Mouse (Mus musculus) limb, embryonic 14.5 days (tissue): ENCODE data around the gene Zfp867. TPM values are rescaled to one million over a fixed set of nuclear protein-coding genes. Genes with fewer than 3 reads are reported as not detected.
A peak's percentile ranks its signal among the peaks of the same experiment; 100 is the strongest.

Source experiments
- ATAC-seq: fragments of 200-750 bp; cut with Nextera tagmentation; 2 replicates; pipeline ENCODE4 v1.8.0; 2017; ENCODE audit warnings: low read depth, moderate number of reproducible peaks, moderate TSS enrichment; ENCODE audit not compliant: low FRiP score
- DNase-seq: peaks from one replicate; pipeline ENCODE4 v3.0.0-alpha.2; 2015; ENCODE audit warnings: low spot score
- H3K27ac ChIP-seq: fragments of 300-500 bp; sonication (generic); replicated peaks from 2 replicates; pipeline ENCODE4 v1.5.1; 2014; ENCODE audit warnings: low read depth, mild to moderate bottlenecking, low read length, moderate library complexity, mixed read lengths
- H3K27me3 ChIP-seq: fragments of 300-500 bp; sonication (generic); 2 replicates; pipeline ENCODE4 v1.6.1; 2014; ENCODE audit warnings: low read length, mixed read lengths; ENCODE audit not compliant: control insufficient read depth, insufficient read depth
- H3K36me3 ChIP-seq: fragments of 300-500 bp; sonication (generic); 2 replicates; pipeline ENCODE4 v1.6.1; 2014; ENCODE audit warnings: mild to moderate bottlenecking, low read length, moderate library complexity, mixed read lengths; ENCODE audit not compliant: control insufficient read depth, insufficient read depth
- H3K4me1 ChIP-seq: fragments of 300-500 bp; sonication (generic); 2 replicates; pipeline ENCODE4 v1.6.1; 2014; ENCODE audit warnings: antibody characterized with exemption, low read length, mixed read lengths; ENCODE audit not compliant: control insufficient read depth, insufficient read depth
- H3K4me2 ChIP-seq: fragments of 300-500 bp; sonication (generic); replicated peaks from 2 replicates; pipeline ENCODE4 v1.6.1; 2014; ENCODE audit warnings: low read depth, mild to moderate bottlenecking, low read length, moderate library complexity; ENCODE audit not compliant: severe bottlenecking
- H3K4me3 ChIP-seq: fragments of 300-500 bp; sonication (generic); replicated peaks from 2 replicates; pipeline ENCODE4 v1.5.1; 2014; ENCODE audit warnings: low read length
- H3K9ac ChIP-seq: fragments of 300-500 bp; sonication (generic); 2 replicates; pipeline ENCODE4 v1.6.1; 2014; ENCODE audit warnings: mild to moderate bottlenecking, low read depth, low read length, moderate library complexity; ENCODE audit not compliant: severe bottlenecking
- H3K9me3 ChIP-seq: fragments of 300-500 bp; sonication (generic); 2 replicates; pipeline ENCODE4 v1.6.1; 2016; ENCODE audit warnings: low read length; ENCODE audit not compliant: control insufficient read depth
- POLR2A ChIP-seq: fragments of 200-500 bp; IDR thresholded peaks from 2 replicates; pipeline ENCODE4 v1.8.0; 2012; ENCODE audit warnings: inconsistent platforms, mild to moderate bottlenecking, moderate library complexity, borderline replicate concordance; ENCODE audit not compliant: insufficient read depth, insufficient read length; ENCODE audit errors: extremely low read depth
- WGBS: fragments of 180-500 bp; shearing (Covaris S2); extraction: QIAGEN DNeasy Blood & Tissue Kit; methylation state at CpG from one replicate; pipeline ENCODE4 v1.1.7; 2014; 5-methylcytosine and 5-hydroxymethylcytosine counted together
- polyA plus RNA-seq, 2 experiments: library from polyadenylated mRNA; depleted of rRNA in 1 of 2; stranded (reverse) in 1 of 2; unstranded in 1 of 2; fragments of >200 nt; fragmentation: Nextera tagmentation in 1 of 2; extraction: Ambion mirVana in 1 of 2; gene quantifications; 2 replicates each; pipeline versions ENCODE4 v1.2.1 to v1.2.3; 2012 to 2014

Gene Zfp867
- polyA plus RNA-seq (2012; rRNA removed) (4.0 and 4.8 TPM in 2 replicates), polyA plus RNA-seq (2014; fragmentation: Nextera tagmentation; extraction: Ambion mirVana) (10.7 and 11.7 TPM in 2 replicates)

GRCm38 (mm10) chr11:59472326-59472677, at the start of gene Zfp867:
Gene Zfp867, minus strand, starts transcription at chr11:59472474.
- peak within 1 kb of the TSS; percentile 73 for H3K27ac ChIP-seq
- H3K9me3 ChIP-seq: no peaks in the 10 kb centered on the region
- ATAC-seq (peak; percentile 90), DNase-seq (peak; percentile 97)
- H3K4me3 ChIP-seq: peak within 1 kb of the TSS; percentile 84
- no peaks in the 10 kb centered on the region for H3K36me3 ChIP-seq
- peak within 1 kb of the TSS; percentile 86 for H3K9ac ChIP-seq
- peak within 1 kb of the TSS; percentile 75 for H3K4me2 ChIP-seq
- H3K27me3 ChIP-seq: no peaks in the 10 kb centered on the region
- H3K4me1 ChIP-seq: peaks cover 6% of the 10 kb centered on the region
- WGBS: 1% methylated on average over 19 of the region's 19 CpGs
- peak; percentile 47; the same call in 1 of the 2 replicates for TF ChIP-seq POLR2A

GRCm38 (mm10) chr11:59519741-59520495, 47.6 kb upstream of the Zfp867 start:
- DNase-seq: no peak
- H3K27me3 ChIP-seq: no peaks in the 10 kb centered on the region
- 0 out of 2 replicates have a peak, but pooled peaks cover 3% of the 10 kb centered on the region for H3K9me3 ChIP-seq
- TF ChIP-seq POLR2A: no peak
- no peaks in the 10 kb centered on the region for H3K4me1 ChIP-seq
- no peak overlapping the region for H3K9ac ChIP-seq
- WGBS: 61% methylated on average over 6 of the region's 6 CpGs
- no peak for ATAC-seq
- H3K4me2 ChIP-seq: no peak overlapping the region
- H3K36me3 ChIP-seq: no peaks in the 10 kb centered on the region
- H3K4me3 ChIP-seq: no peak overlapping the region
- H3K27ac ChIP-seq: no peak overlapping the region

- no peak for TF ChIP-seq POLR2A
- DNase-seq (no peak), ATAC-seq (no peak)
- Histone ChIP-seq H3K4me3 (no peak overlapping the region), H3K4me1 (no peaks in the 10 kb centered on the region), H3K36me3 (no peaks in the 10 kb centered on the region), H3K4me2 (no peak overlapping the region), H3K27me3 (no peaks in the 10 kb centered on the region), H3K9ac (no peak overlapping the region), H3K27ac (no peak overlapping the region), H3K9me3 (no peaks in the 10 kb centered on the region)
- WGBS: 56% methylated on average over 10 of the region's 10 CpGs
Measured at GRCm38 (mm10) chr11:59518226-59518625, 46.0 kb upstream of the Zfp867 start.

GRCm38 (mm10) chr11:59517441-59517840, 45.2 kb upstream of the Zfp867 start:
- no peak overlapping the region for H3K4me2 ChIP-seq
- H3K4me1 ChIP-seq: no peaks in the 10 kb centered on the region
- no peak for DNase-seq
- WGBS: 96% methylated on average over 1 of the region's 1 CpGs
- H3K27me3 ChIP-seq: no peaks in the 10 kb centered on the region
- no peaks in the 10 kb centered on the region for H3K36me3 ChIP-seq
- no peak overlapping the region for H3K4me3 ChIP-seq
- no peak overlapping the region for H3K9ac ChIP-seq
- H3K9me3 ChIP-seq: no peaks in the 10 kb centered on the region
- no peak overlapping the region for H3K27ac ChIP-seq
- TF ChIP-seq POLR2A: no peak
- no peak for ATAC-seq

- Histone ChIP-seq H3K27ac (peak overlapping the region; percentile 55), H3K9me3 (no peaks in the 10 kb centered on the region), H3K4me2 (no peak overlapping the region), H3K27me3 (no peaks in the 10 kb centered on the region), H3K9ac (no peak overlapping the region), H3K4me1 (no peaks in the 10 kb centered on the region), H3K36me3 (peaks cover 8% of the 10 kb centered on the region), H3K4me3 (no peak overlapping the region)
- DNase-seq: peak; percentile 15
- ATAC-seq: peak; percentile 60
- WGBS: 24% methylated on average over 3 of the region's 3 CpGs
- TF ChIP-seq POLR2A: no peak
Measured at GRCm38 (mm10) chr11:59514789-59515188, 42.5 kb upstream of the Zfp867 start.

GRCm38 (mm10) chr11:59514381-59514780, 42.1 kb upstream of the Zfp867 start:
- H3K9me3 ChIP-seq: no peaks in the 10 kb centered on the region
- H3K4me2 ChIP-seq: no peak overlapping the region
- TF ChIP-seq POLR2A: no peak
- H3K27ac ChIP-seq: peak overlapping the region; percentile 55
- 50% methylated on average over 6 of the region's 6 CpGs for WGBS
- no peaks in the 10 kb centered on the region for H3K27me3 ChIP-seq
- H3K36me3 ChIP-seq: peaks cover 8% of the 10 kb centered on the region
- no peaks in the 10 kb centered on the region for H3K4me1 ChIP-seq
- DNase-seq: no peak
- H3K4me3 ChIP-seq: no peak overlapping the region
- H3K9ac ChIP-seq: no peak overlapping the region
- no peak for ATAC-seq
